Mouse (Mus musculus) fibroblast of lung, adult 2 months (primary cell): ENCODE measurements at regions not wholly inside any gene's neighbourhood (a gene's known extent, or its start where the extent isn't known, plus 50 kb on each side); places are given as distances from the start of the nearest gene placed in this dataset.
"Not testable (repeated sequence)": the region's sequence is repeated elsewhere in the genome, so short reads cannot be mapped to it uniquely, and the experiment has no call there.

Experiments used
- DNase-seq: peaks from one replicate; pipeline ENCODE4 v3.0.0-alpha.2; 2011; ENCODE audit warnings: low read depth

- no peak for DNase-seq
Observed at GRCm38 (mm10) chr15:23536691-23537090, 987.9 kb downstream of the Cdh18 start.

GRCm38 (mm10) chr15:23537449-23537848 is 988.6 kb downstream of the Cdh18 start:
- no peak for DNase-seq

- DNase-seq: no peak
Observed at GRCm38 (mm10) chr15:23560136-23560535, 1011.3 kb downstream of the Cdh18 start.

GRCm38 (mm10) chr15:23562181-23562580 is 1013.4 kb downstream of the Cdh18 start:
- no peak for DNase-seq

GRCm38 (mm10) chr15:23564981-23565380 is 1016.2 kb downstream of the Cdh18 start:
- no peak for DNase-seq

- DNase-seq: no peak
Observed at GRCm38 (mm10) chr15:23566886-23567655, 1018.2 kb downstream of the Cdh18 start.

GRCm38 (mm10) chr15:23568651-23569050 is 1019.8 kb downstream of the Cdh18 start:
- not testable (repeated sequence) for DNase-seq

GRCm38 (mm10) chr15:23581898-23582297 is 1033.1 kb downstream of the Cdh18 start:
- DNase-seq: peak; percentile 29

- no peak for DNase-seq
Observed at GRCm38 (mm10) chr15:23590451-23590850, 1041.6 kb downstream of the Cdh18 start.

- no peak for DNase-seq
Observed at GRCm38 (mm10) chr15:23600445-23600844, 1051.6 kb downstream of the Cdh18 start.
